Mouse (Mus musculus) megakaryocyte, embryonic 14.5 days (primary cell): ENCODE results near the gene Pbld2. TPM values are rescaled to one million over a fixed set of nuclear protein-coding genes. Genes with fewer than 3 reads are reported as not detected.
A peak's percentile ranks its signal among the peaks of the same experiment; 100 is the strongest.

Experiments
- H3K27me3 ChIP-seq: replicated peaks from 2 replicates; pipeline ENCODE3; 2012; ENCODE audit warnings: inconsistent platforms
- H3K36me3 ChIP-seq: replicated peaks from 2 replicates; pipeline ENCODE3; 2012; ENCODE audit warnings: low read length, inconsistent platforms, mixed read lengths
- H3K4me1 ChIP-seq: 2 replicates; pipeline ENCODE4 v1.6.1; 2012; ENCODE audit warnings: inconsistent platforms
- H3K4me3 ChIP-seq: replicated peaks from 2 replicates; pipeline ENCODE3; 2012; ENCODE audit warnings: moderate library complexity, mild to moderate bottlenecking, inconsistent platforms
- H3K9me3 ChIP-seq: 2 replicates; pipeline ENCODE4 v1.6.1; 2012; ENCODE audit warnings: inconsistent platforms
- FLI1 ChIP-seq: IDR thresholded peaks from 2 replicates; pipeline ENCODE4 v1.6.1; 2012; ENCODE audit warnings: low read length, inconsistent platforms, mixed read lengths
- GATA1 ChIP-seq: IDR thresholded peaks from 3 replicates; pipeline ENCODE4 v1.6.1; 2012; ENCODE audit warnings: mixed read lengths, low read length, inconsistent platforms, borderline replicate concordance
- polyA plus RNA-seq: library from polyadenylated mRNA; stranded (reverse); fragments of >175 nt; gene quantifications from 2 replicates; pipeline ENCODE4 v1.2.3, GENCODE M21; 2012; ENCODE audit warnings: low replicate concordance; ENCODE audit not compliant: insufficient read depth

Pbld2 gene
- 0.74 TPM in 1 of 2 replicates, not detected in the other for polyA plus RNA-seq

DNA sequence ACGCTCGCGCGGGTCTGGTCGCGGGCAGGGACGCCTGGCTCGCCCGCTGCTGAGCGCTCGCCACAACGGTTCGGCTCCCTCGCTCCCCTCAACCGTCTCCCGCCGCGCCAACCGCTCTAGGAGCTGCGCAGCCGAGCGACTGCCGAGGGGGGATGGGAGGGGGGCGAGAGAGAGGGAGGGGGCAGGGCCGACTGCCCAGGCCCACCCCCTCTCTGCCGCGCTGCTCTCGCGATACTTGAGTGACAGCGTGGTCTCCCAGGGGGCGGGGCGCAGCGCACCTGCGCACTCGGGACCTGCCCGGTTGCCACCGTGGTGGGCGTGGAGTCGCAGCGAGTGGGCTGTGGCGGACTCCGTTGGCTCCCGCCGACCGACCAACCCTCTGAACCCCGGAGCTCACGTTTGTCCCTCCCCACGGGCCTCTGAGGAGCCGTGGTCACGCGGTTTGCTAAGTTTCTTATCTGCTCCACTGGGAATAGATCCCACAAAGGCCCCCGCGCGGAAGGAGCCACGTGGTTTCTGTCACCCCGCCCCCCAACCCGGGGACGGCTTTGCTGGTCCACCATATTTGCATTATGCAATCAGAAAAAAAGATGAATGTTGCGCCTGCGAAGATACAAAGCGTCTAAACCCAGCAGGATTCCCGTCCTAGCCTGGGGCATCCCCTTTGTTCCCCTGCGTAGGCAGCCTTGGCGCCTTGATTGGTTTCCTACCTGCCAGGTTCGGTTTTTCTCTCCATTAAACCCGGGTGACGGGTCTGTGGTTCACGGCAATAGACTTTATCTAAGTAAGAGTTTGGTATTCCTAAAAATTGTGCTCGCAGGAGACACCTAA is at the start of gene Pbld2, which contains the start of gene Hnrnph3:
Pbld2 (plus strand) TSS at position 567 of the 831 bp plus-strand sequence.
Hnrnph3 (minus strand) TSS at position 469 of the 831 bp plus-strand sequence.
- Histone ChIP-seq H3K27me3 (no peaks in the 10 kb centered on the region), H3K36me3 (peaks cover 4% of the 10 kb centered on the region), H3K4me1 (peaks cover 41% of the 10 kb centered on the region), H3K9me3 (peaks cover 8% of the 10 kb centered on the region), H3K4me3 (peak within 1 kb of the TSS; percentile 98)
- TF ChIP-seq GATA1: 0 out of 3 replicates have a peak, but pooled peaks have one; percentile 53
- no peak for TF ChIP-seq FLI1

DNA sequence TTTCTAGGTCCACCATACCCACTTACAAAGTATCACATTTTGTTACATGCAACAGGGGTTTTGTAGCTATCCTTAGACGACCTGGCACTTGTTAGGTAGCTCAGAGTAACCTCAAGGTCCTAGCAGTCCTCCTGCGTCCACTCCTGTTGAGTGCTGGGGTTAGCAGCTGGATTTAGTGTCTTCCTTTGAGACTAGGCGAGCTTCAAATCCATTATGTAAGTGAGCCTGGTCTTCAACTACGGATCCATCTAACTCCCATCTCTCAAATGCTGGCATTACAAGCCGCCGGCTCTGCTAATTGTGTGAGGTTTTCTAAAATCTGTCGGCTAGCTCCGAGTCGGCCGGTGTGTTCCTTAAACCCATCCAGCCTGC is 44.5 kb upstream of the Pbld2 start:
- Histone ChIP-seq H3K4me1 (peaks cover 21% of the 10 kb centered on the region), H3K27me3 (no peaks in the 10 kb centered on the region), H3K36me3 (peaks cover 30% of the 10 kb centered on the region), H3K9me3 (no peaks in the 10 kb centered on the region), H3K4me3 (peak overlapping the region; percentile 97)
- no peak for TF ChIP-seq FLI1
- no peak for TF ChIP-seq GATA1

DNA sequence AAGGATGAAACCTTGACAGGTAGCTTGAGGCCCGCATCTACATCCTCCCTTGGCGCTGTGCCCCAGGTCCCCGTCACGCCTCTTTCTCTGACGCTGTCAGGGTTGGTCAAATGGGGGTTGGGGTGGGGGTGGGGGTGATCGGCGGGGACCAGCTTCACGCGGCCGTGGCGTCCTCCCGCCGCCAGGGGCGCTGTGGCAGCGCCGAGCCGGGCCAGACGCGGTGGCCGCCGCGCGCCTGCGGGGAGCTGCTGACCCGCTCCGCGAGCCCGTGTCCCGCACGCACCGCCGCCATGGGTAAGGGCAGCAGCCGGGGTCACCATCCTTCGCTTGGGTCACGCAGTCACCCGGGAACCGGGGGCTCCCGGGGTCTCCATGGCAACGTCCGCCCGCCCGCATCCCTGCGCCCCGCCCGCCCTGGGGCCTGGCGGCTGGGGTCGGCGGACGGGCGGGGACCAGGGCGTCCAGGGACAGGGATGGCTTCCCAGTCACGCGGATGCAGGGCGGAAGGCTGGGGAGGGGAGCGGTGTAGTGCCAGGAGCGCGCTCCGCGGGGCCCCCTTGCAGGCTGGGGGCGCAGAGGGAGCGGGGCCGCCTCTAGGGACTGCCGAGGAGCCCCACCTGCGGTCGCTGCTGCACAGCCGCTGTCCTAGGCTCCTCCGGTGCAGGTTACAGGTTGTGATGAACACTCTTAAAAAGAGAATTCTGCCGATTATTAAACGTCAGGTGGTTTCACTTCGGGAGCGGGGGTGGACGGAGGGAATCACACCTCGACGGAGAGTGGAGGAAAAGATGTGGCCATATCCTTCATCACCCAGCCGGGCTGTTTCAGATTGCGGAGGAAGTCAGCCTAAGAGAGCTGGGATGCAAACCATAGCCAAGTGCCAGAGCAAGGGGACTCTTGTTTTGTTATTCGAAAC is 43.8 kb upstream of the Pbld2 start, which contains the start of gene Rufy2:
Rufy2 (plus strand) TSS at position 185 of the 916 bp plus-strand sequence.
- Histone ChIP-seq H3K4me3 (peak within 1 kb of the TSS; percentile 97), H3K4me1 (peaks cover 26% of the 10 kb centered on the region), H3K36me3 (peaks cover 35% of the 10 kb centered on the region), H3K27me3 (no peaks in the 10 kb centered on the region), H3K9me3 (no peaks in the 10 kb centered on the region)
- TF ChIP-seq GATA1 (no peak), FLI1 (no peak)

DNA sequence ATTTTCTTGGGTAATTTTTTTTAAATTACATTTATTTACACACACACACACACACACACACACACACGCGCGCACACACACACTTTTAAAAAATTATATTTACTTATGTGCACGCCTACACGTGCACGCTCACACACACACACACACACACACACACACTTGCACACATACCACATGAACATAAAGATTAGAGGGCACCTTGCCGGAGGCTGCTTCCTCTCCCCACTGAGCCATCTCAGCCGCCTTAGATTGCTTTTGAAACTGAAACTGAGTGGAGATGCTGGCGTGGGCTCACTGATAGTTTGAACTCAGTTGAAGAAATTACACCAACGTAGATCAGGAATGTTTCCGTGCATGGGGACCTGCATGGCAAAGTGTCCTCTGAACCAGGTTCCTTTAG is 40.0 kb upstream of the Pbld2 start:
- Histone ChIP-seq H3K27me3 (no peaks in the 10 kb centered on the region), H3K4me3 (no peak overlapping the region), H3K36me3 (peaks cover 40% of the 10 kb centered on the region), H3K4me1 (peaks cover 18% of the 10 kb centered on the region), H3K9me3 (no peaks in the 10 kb centered on the region)
- TF ChIP-seq FLI1 (no peak), GATA1 (no peak)

DNA sequence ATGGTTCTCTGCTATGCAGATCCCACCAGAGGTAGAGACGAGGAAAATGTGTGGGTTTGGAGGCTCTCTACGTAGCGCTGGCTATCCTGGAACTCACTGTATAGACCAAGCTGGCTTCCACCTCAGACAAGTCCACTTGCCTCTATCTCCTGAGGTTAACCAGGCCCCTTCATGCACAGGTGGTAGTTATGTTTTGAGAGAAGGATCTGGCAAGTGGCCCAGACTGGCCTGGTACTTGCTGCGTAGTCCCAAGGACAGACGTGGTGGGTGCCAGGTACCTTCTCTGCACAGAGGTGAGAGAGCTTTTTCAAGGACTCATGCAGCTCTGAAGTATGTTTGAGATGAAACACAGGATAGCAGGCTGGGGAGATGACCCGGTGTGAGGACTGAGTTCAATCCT is 39.6 kb upstream of the Pbld2 start:
- Histone ChIP-seq H3K9me3 (no peaks in the 10 kb centered on the region), H3K4me3 (no peak overlapping the region), H3K36me3 (peaks cover 43% of the 10 kb centered on the region), H3K4me1 (peaks cover 14% of the 10 kb centered on the region), H3K27me3 (no peaks in the 10 kb centered on the region)
- TF ChIP-seq GATA1 (no peak), FLI1 (no peak)

DNA sequence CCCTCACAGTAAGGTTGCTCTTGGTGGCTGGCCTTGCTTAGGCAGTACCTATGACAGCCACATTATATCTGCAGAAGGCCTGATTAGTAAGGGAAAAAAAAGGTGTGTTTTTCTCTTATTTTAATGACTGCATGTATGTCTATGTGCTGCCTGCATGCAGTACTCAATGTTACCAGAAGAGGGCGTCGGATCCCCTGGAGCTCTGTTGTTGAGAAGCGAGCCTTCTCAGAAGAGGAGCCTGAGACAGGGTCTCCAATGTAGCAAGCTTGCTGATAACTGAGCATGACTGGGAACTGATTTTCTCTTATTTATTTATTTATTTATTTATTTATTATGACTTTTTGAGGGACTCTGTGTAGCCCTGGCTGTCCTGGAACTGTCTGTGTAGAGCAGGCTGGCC is 36.8 kb upstream of the Pbld2 start:
- no peaks in the 10 kb centered on the region for H3K27me3 ChIP-seq
- H3K4me3 ChIP-seq: no peak overlapping the region
- no peaks in the 10 kb centered on the region for H3K9me3 ChIP-seq
- TF ChIP-seq GATA1: no peak
- TF ChIP-seq FLI1: no peak
- peaks cover 66% of the 10 kb centered on the region for H3K36me3 ChIP-seq
- peaks cover 4% of the 10 kb centered on the region; the same call in 1 of the 2 replicates for H3K4me1 ChIP-seq

DNA sequence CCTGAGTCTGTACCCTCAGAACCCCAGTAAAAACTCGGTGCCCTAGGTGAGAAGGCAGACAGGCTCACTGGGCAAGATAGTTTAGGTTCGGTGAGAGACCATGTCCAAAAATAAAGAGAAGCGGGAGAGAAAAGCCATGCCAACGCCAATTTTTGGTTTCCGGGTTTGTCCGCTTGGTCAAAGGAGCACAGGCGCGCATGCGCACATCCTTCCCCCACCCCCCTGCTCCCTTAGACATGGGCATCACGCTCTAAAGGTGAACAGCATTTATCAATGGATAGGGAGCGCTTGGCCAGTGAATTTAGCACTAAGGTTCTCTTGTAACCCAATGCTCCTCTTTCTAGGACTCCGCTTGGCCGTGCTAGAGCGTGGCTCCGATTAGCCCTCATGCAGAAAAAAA is 33.5 kb upstream of the Pbld2 start:
- TF ChIP-seq FLI1 (no peak), GATA1 (no peak)

DNA sequence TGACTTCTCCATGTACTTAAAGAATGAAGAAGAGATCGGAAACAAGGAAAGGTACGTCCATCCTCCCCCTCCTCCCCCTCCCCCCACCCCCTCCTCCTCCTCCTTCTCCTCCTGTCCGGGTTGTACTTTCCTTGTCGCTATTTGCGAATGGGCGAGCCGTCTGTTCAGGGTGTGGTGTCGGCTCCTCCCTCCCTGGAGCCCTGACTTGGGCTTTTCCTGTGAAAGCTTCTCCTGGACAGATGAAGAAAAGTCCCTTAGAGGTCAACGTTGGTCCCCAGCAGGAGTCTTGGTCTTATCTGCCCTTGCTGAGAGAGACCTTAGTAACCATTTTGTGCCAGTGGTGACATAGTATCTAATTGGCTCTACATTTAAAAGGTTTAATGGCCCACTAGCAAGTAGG is 30.1 kb upstream of the Pbld2 start:
- Histone ChIP-seq H3K4me3 (no peak overlapping the region), H3K36me3 (peaks cover 86% of the 10 kb centered on the region), H3K9me3 (peaks cover 3% of the 10 kb centered on the region), H3K4me1 (no peaks in the 10 kb centered on the region), H3K27me3 (no peaks in the 10 kb centered on the region)
- TF ChIP-seq FLI1: no peak
- no peak for TF ChIP-seq GATA1

More for the DNA sequence above, 33.5 kb upstream of the Pbld2 start:
- Histone ChIP-seq H3K4me1 (no peaks in the 10 kb centered on the region), H3K4me3 (no peak overlapping the region), H3K36me3 (peaks cover 66% of the 10 kb centered on the region), H3K27me3 (no peaks in the 10 kb centered on the region), H3K9me3 (no peaks in the 10 kb centered on the region)

DNA sequence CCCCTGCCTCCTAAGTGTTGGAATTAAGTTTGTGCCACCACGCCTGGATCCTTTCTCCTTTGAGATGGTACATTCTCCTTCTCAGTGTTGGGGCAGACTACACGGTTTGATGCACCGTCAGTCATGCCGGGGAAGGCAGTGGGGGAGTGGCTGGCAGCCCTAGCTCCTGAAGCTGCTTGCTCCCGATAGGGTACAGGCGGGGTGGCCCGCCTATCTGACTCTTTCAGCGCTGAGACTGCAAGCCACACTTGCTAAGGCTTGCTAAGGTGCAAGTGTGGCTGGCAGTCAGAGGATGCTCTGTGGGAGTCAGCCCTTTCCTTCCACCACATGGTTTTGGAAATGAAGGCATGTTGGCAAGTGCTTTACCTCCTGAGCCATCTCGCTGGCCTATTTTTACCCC is 23.5 kb upstream of the Pbld2 start:
- peaks cover 3% of the 10 kb centered on the region for H3K9me3 ChIP-seq
- no peaks in the 10 kb centered on the region for H3K27me3 ChIP-seq
- H3K36me3 ChIP-seq: peaks cover 96% of the 10 kb centered on the region
- H3K4me3 ChIP-seq: no peak overlapping the region
- TF ChIP-seq GATA1 (no peak), FLI1 (no peak)
- no peaks in the 10 kb centered on the region for H3K4me1 ChIP-seq
